Mouse (Mus musculus): ENCODE results near the gene Dnase2a. TPM values are rescaled to one million over a fixed set of nuclear protein-coding genes. Genes with fewer than 3 reads are reported as not detected.
A peak's percentile ranks its signal among the peaks of the same experiment; 100 is the strongest.
"Not testable (repeated sequence)": the region's sequence is repeated elsewhere in the genome, so short reads cannot be mapped to it uniquely, and the experiment has no call there.

Dnase2a gene
- polyA plus RNA-seq, 1 experiment from 2014 or later: 8.2 TPM

DNA sequence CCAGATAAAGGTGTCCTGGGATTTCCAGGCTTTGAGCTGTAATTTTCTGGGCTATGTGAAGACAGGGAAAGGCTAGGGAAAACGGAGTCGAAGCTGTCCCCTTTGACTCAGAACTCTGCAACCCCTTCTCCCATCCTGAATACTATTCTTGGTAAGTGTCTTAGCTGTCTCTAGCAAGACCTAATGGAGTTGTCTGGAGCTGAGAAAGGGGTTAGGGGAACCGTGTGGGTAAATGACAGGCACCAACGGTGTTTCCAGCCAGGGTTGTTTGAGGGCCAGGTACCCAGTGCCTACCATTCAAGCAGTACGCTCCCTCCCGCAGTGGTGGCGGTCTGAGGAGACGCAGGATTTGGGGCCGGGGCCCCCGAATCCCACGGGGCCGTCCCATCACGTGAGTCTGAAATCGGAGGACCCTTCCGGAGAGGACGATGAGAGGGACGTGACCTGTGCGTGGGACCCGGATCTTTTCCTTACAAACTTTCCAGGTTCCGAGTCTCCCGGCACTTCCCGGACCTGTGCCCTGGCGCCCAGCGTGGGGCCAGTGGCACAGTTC, 5.9 kb upstream of the Dnase2a start:
- Histone ChIP-seq H3K9me3 (ENCODE audit: control insufficient read depth, low read length) (no peaks in the 10 kb centered on the region), H3K4me1 (ENCODE audit: control insufficient read depth, insufficient read depth, low read length) (peaks cover 8% of the 10 kb centered on the region; the same call in 1 of the 2 replicates), H3K4me3 (ENCODE audit: low read depth, low read length) (peak overlapping the region; percentile 64), H3K36me3 (ENCODE audit: control insufficient read depth, insufficient read depth, low read length) (no peaks in the 10 kb centered on the region), H3K4me2 (ENCODE audit: low read depth, severe bottlenecking) (peak overlapping the region; percentile 97), H3K9ac (ENCODE audit: low read length) (peak overlapping the region; percentile 78), H3K27ac (replicated peaks; ENCODE audit: low read depth, low read length) (0 out of 2 replicates have a peak overlapping the region, but pooled peaks have one; percentile 21), H3K27me3 (ENCODE audit: control insufficient read depth, insufficient read depth, low read length) (peaks cover 3% of the 10 kb centered on the region; the same call in 1 of the 2 replicates)
- ATAC-seq (ENCODE audit: insufficient number of reproducible peaks, low FRiP score, low TSS enrichment, low read depth) (no peak), DNase-seq (ENCODE audit: low spot score) (peak; percentile 58)
- WGBS: 4% methylated on average over 24 of the region's 24 CpGs

DNA sequence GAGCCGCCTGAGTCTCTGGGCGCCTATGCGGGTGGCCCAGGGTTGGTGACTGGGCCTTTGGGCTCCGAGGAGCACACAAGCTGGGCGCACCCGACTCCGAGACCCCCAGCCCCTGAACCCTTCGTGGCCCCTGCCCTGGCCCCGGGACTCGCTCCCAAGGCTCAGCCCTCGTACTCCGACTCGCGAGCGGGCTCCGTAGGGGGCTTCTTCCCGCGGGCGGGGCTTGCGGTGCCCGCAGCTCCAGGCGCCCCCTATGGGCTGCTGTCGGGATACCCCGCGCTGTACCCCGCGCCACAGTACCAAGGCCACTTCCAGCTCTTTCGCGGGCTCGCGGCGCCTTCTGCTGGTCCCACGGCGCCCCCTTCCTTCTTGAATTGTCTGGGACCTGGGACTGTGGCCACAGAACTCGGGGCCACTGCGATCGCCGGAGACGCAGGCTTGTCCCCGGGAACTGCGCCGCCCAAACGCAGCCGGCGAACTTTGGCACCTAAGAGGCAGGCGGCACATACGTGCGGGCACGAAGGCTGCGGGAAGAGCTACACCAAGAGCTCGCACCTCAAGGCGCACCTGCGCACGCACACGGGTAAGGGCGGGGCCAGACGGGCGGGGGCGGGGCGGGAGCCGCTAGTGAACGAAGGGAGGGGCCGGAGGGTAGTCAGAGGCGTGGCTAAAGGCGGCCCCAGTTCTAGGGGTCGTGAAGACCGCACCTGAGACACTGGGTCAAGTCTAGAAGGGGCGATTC, 5.3 kb upstream of the Dnase2a start:
- H3K27ac ChIP-seq (replicated peaks; ENCODE audit: low read depth, low read length): peak overlapping the region; percentile 21; the same call in 1 of the 2 replicates
- ATAC-seq (ENCODE audit: insufficient number of reproducible peaks, low FRiP score, low TSS enrichment, low read depth) (peak; percentile 85), DNase-seq (ENCODE audit: low spot score) (peak; percentile 95)

DNA sequence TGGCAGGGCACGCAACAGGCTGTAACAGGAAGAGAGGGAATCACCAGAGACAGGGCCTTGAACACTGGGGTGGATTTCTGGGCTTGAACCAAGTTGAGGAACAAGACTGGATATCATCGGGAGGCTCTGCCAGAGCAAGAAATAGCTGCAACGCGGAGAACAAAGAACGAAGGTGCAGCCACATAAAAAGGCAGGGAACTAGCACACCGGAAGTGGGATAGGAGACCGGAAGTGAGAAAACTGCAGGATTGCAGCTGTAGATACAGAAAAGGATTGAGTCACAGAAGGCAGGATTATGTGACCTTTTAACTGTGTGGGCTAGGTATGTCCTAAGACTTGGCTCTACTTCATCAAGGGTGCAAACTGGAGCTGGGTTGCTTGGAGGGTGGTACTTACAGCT, 4.0 kb upstream of the Dnase2a start:
- Histone ChIP-seq H3K27me3 (ENCODE audit: control insufficient read depth, insufficient read depth, low read length) (peaks cover 5% of the 10 kb centered on the region), H3K27ac (replicated peaks; ENCODE audit: low read depth, low read length) (no peak overlapping the region), H3K9me3 (ENCODE audit: control insufficient read depth, low read length) (no peaks in the 10 kb centered on the region), H3K4me1 (ENCODE audit: control insufficient read depth, insufficient read depth, low read length) (peaks cover 16% of the 10 kb centered on the region), H3K9ac (ENCODE audit: low read length) (no peak overlapping the region), H3K4me3 (ENCODE audit: low read depth, low read length) (no peak overlapping the region), H3K36me3 (ENCODE audit: control insufficient read depth, insufficient read depth, low read length) (no peaks in the 10 kb centered on the region), H3K4me2 (ENCODE audit: low read depth, severe bottlenecking) (no peak overlapping the region)
- ATAC-seq (ENCODE audit: insufficient number of reproducible peaks, low FRiP score, low TSS enrichment, low read depth) (no peak), DNase-seq (ENCODE audit: low spot score) (no peak)
- WGBS: 90% methylated on average over 7 of the region's 7 CpGs

More for the DNA sequence above, 5.3 kb upstream of the Dnase2a start:
- no peaks in the 10 kb centered on the region for H3K9me3 ChIP-seq (ENCODE audit: control insufficient read depth, low read length)
- H3K27me3 ChIP-seq (ENCODE audit: control insufficient read depth, insufficient read depth, low read length): peaks cover 3% of the 10 kb centered on the region; the same call in 1 of the 2 replicates
- H3K4me2 ChIP-seq (ENCODE audit: low read depth, severe bottlenecking): peak overlapping the region; percentile 97
- peak overlapping the region; percentile 78 for H3K9ac ChIP-seq (ENCODE audit: low read length)
- WGBS: under 1% methylated on average over 67 of the region's 68 CpGs
- peak overlapping the region; percentile 64 for H3K4me3 ChIP-seq (ENCODE audit: low read depth, low read length)
- peaks cover 8% of the 10 kb centered on the region; the same call in 1 of the 2 replicates for H3K4me1 ChIP-seq (ENCODE audit: control insufficient read depth, insufficient read depth, low read length)
- no peaks in the 10 kb centered on the region for H3K36me3 ChIP-seq (ENCODE audit: control insufficient read depth, insufficient read depth, low read length)

DNA sequence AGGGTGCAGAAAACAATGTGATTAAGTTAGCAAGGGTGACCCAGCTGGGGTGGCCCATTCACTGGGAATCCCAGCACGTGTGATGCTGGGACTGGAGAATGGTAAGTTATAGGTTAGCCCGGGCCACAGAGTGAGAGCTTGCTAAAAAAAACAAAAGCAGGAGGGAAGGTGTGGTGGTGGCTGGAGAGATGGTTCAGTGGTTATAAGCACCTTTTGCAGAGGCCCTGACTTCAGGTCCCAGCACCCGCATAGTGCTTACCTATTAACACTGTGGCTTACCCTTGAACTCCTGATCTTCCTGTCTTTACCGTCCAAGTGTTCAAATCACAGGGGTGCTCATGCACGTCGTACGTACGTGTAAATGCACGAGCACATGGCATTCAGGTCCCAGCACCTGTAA, 1.3 kb upstream of the Dnase2a start:
- H3K27ac ChIP-seq (replicated peaks; ENCODE audit: low read depth, low read length): no peak overlapping the region
- ATAC-seq (ENCODE audit: insufficient number of reproducible peaks, low FRiP score, low TSS enrichment, low read depth) (no peak), DNase-seq (ENCODE audit: low spot score) (no peak)
- no peaks in the 10 kb centered on the region for H3K9me3 ChIP-seq (ENCODE audit: control insufficient read depth, low read length)
- H3K4me2 ChIP-seq (ENCODE audit: low read depth, severe bottlenecking): no peak overlapping the region
- no peak overlapping the region for H3K4me3 ChIP-seq (ENCODE audit: low read depth, low read length)
- WGBS: 92% methylated on average over 9 of the region's 9 CpGs
- H3K4me1 ChIP-seq (ENCODE audit: control insufficient read depth, insufficient read depth, low read length): peaks cover 18% of the 10 kb centered on the region
- H3K9ac ChIP-seq (ENCODE audit: low read length): no peak overlapping the region
- no peaks in the 10 kb centered on the region for H3K36me3 ChIP-seq (ENCODE audit: control insufficient read depth, insufficient read depth, low read length)
- peaks cover 19% of the 10 kb centered on the region for H3K27me3 ChIP-seq (ENCODE audit: control insufficient read depth, insufficient read depth, low read length)

DNA sequence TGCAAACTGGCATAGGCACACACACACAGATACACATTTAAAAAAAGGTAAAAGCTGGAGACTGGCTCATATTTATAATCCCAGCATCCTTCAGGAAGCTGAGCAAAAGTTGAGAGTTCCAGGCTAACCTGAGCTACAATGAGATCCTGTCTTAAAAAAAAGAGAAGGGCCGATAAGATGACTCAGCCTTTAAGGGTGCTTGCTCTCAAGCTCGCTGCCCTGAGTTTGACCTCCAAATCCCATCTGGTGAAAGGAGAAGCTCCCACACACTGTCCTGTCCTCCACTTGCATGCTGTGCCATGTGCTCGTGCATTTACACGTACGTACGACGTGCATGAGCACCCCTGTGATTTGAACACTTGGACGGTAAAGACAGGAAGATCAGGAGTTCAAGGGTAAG, 867 bp upstream of the Dnase2a start:
- Histone ChIP-seq H3K9ac (ENCODE audit: low read length) (no peak overlapping the region), H3K27ac (replicated peaks; ENCODE audit: low read depth, low read length) (no peak overlapping the region), H3K4me1 (ENCODE audit: control insufficient read depth, insufficient read depth, low read length) (peaks cover 15% of the 10 kb centered on the region), H3K4me2 (ENCODE audit: low read depth, severe bottlenecking) (no peak overlapping the region), H3K36me3 (ENCODE audit: control insufficient read depth, insufficient read depth, low read length) (no peaks in the 10 kb centered on the region), H3K27me3 (ENCODE audit: control insufficient read depth, insufficient read depth, low read length) (peaks cover 24% of the 10 kb centered on the region), H3K4me3 (ENCODE audit: low read depth, low read length) (no peak overlapping the region), H3K9me3 (ENCODE audit: control insufficient read depth, low read length) (no peaks in the 10 kb centered on the region)
- DNase-seq (ENCODE audit: low spot score) (no peak), ATAC-seq (ENCODE audit: insufficient number of reproducible peaks, low FRiP score, low TSS enrichment, low read depth) (no peak)
- WGBS: 81% methylated on average over 8 of the region's 8 CpGs

GRCm38 (mm10) chr8:84907979-84908378, 381 bp upstream of the Dnase2a start:
- not testable (repeated sequence) for H3K36me3 ChIP-seq (ENCODE audit: control insufficient read depth, insufficient read depth, low read length); DNase-seq (ENCODE audit: low spot score); H3K9me3 ChIP-seq (ENCODE audit: control insufficient read depth, low read length); H3K27ac ChIP-seq (replicated peaks; ENCODE audit: low read depth, low read length); H3K9ac ChIP-seq (ENCODE audit: low read length); ATAC-seq (ENCODE audit: insufficient number of reproducible peaks, low FRiP score, low TSS enrichment, low read depth)
- Histone ChIP-seq H3K4me1 (ENCODE audit: control insufficient read depth, insufficient read depth, low read length) (peaks cover 20% of the 10 kb centered on the region), H3K27me3 (ENCODE audit: control insufficient read depth, insufficient read depth, low read length) (peaks cover 29% of the 10 kb centered on the region), H3K4me2 (ENCODE audit: low read depth, severe bottlenecking) (peak overlapping the region; percentile 82), H3K4me3 (ENCODE audit: low read depth, low read length) (peak overlapping the region; percentile 50; the same call in 1 of the 2 replicates)
- WGBS: 36% methylated on average over 6 of the region's 7 CpGs

- Histone ChIP-seq H3K9ac (ENCODE audit: low read length) (peak overlapping the region; percentile 73), H3K27me3 (ENCODE audit: control insufficient read depth, insufficient read depth, low read length) (peaks cover 40% of the 10 kb centered on the region), H3K36me3 (ENCODE audit: control insufficient read depth, insufficient read depth, low read length) (no peaks in the 10 kb centered on the region), H3K4me2 (ENCODE audit: low read depth, severe bottlenecking) (peak overlapping the region; percentile 82), H3K4me3 (ENCODE audit: low read depth, low read length) (peak overlapping the region; percentile 50), H3K27ac (replicated peaks; ENCODE audit: low read depth, low read length) (no peak overlapping the region), H3K4me1 (ENCODE audit: control insufficient read depth, insufficient read depth, low read length) (peaks cover 14% of the 10 kb centered on the region), H3K9me3 (ENCODE audit: control insufficient read depth, low read length) (no peaks in the 10 kb centered on the region)
- DNase-seq (ENCODE audit: low spot score): no peak
- WGBS: 51% methylated on average over 20 of the region's 20 CpGs
- no peak for ATAC-seq (ENCODE audit: insufficient number of reproducible peaks, low FRiP score, low TSS enrichment, low read depth)
Observed at GRCm38 (mm10) chr8:84909162-84909767, 905 bp downstream of the Dnase2a start.

GRCm38 (mm10) chr8:84909949-84910348, 1.6 kb downstream of the Dnase2a start:
- Histone ChIP-seq H3K9ac (ENCODE audit: low read length) (no peak overlapping the region), H3K27me3 (ENCODE audit: control insufficient read depth, insufficient read depth, low read length) (peaks cover 40% of the 10 kb centered on the region), H3K4me3 (ENCODE audit: low read depth, low read length) (no peak overlapping the region), H3K27ac (replicated peaks; ENCODE audit: low read depth, low read length) (no peak overlapping the region), H3K4me2 (ENCODE audit: low read depth, severe bottlenecking) (no peak overlapping the region), H3K4me1 (ENCODE audit: control insufficient read depth, insufficient read depth, low read length) (peaks cover 14% of the 10 kb centered on the region), H3K9me3 (ENCODE audit: control insufficient read depth, low read length) (no peaks in the 10 kb centered on the region), H3K36me3 (ENCODE audit: control insufficient read depth, insufficient read depth, low read length) (no peaks in the 10 kb centered on the region)
- 63% methylated on average over 5 of the region's 5 CpGs for WGBS
- DNase-seq (ENCODE audit: low spot score): no peak
- no peak for ATAC-seq (ENCODE audit: insufficient number of reproducible peaks, low FRiP score, low TSS enrichment, low read depth)
